Mouse (Mus musculus): ENCODE data around the gene Itih2. TPM values are rescaled to one million over a fixed set of nuclear protein-coding genes. Genes with fewer than 3 reads are reported as not detected.

The Itih2 gene
- polyA plus RNA-seq, 1 experiment from 2014 or later: 0.17 TPM

DNA sequence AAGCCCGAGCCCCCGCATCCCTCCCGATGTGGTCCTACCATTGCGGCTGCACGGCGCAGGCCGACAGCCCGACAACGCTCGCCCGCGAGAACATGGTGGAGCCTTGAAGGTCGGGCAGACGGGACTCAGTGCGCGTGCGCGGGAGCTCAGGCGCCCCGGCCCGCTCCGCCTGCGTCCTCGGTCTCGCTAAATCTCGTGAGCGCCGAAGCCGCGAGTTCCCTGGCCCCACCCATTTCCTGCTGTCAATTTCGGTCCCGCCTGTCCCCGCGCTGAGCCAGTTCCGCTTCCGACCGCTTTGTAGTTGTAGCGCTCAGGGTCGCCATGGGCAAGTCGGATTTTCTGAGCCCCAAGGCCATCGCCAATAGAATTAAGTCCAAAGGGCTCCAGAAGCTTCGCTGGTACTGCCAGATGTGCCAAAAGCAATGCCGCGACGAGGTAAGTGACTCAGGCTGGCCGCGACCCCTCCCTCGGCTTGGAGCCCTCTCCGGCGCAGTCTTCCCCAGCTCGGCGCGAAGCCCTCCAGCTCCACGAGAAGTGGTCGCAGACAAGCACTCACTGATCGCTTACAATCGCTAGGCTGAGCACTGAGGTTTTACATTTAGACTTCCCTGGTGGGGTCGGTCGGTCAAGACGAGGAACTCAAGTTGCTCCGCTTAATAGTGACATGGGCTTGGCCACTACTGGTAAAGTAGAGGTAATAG is 50.7 kb downstream of the Itih2 start, which contains the start of the genes Atp5c1 and Kin:
Gene Atp5c1 (minus strand): TSS at position 201 of the 701 bp plus-strand sequence.
Gene Kin (plus strand): TSS at position 284 of the 701 bp plus-strand sequence.
- peak within 1 kb of the TSS; percentile 62 for H3K4me2 ChIP-seq (ENCODE audit: low read depth, low read length)
- under 1% methylated on average over 59 of the region's 61 CpGs for WGBS
- H3K27ac ChIP-seq (replicated peaks; ENCODE audit: low read depth, low read length): peak within 1 kb of the TSS; percentile 78
- peak within 1 kb of the TSS; percentile 97 for H3K9ac ChIP-seq (replicated peaks; ENCODE audit: low read length)
- no peaks in the 10 kb centered on the region; the same call in none of the 2 replicates for H3K4me1 ChIP-seq (ENCODE audit: control insufficient read depth, insufficient read depth, low read length)
- peak within 1 kb of the TSS; percentile 84 for H3K4me3 ChIP-seq (ENCODE audit: low read depth, low read length)
- DNase-seq (ENCODE audit: low spot score) (peak; percentile 98), ATAC-seq (replicated peaks; ENCODE audit: insufficient number of reproducible peaks, low FRiP score, low TSS enrichment, low read depth) (peak; percentile 96)
- no peaks in the 10 kb centered on the region for H3K36me3 ChIP-seq (replicated peaks; ENCODE audit: control insufficient read depth, insufficient read depth, low read depth, low read length)
- no peaks in the 10 kb centered on the region for H3K9me3 ChIP-seq (replicated peaks; ENCODE audit: control insufficient read depth, low read length)
- no peaks in the 10 kb centered on the region for H3K27me3 ChIP-seq (ENCODE audit: control insufficient read depth, insufficient read depth, low read length)

DNA sequence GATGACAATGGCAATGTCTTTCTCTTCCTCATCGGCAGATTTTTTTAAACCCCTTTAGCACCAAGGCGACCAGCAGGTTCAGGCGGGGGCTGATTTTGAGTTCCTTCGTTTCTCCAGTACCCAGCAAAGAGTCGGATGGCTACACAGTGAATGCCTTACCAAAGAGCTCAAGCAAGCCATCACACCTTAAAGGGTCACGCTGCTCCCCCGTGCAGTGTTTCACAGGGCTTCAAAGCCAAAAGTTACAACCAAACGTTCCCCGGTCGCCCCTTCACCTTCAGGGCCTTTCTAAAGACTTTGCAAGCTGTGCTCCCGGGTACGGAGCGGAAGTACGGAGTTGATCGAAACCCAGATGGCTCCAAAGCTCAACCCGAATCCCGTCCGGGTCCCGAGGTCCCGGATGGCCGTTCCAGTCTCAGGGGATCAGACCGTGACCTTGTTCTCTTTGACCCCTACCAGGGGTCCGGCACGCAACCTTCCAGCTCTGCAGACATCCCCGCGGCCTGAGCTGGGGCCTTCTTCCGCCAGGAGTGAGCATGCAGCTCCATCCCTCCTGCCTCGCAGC is 51.4 kb downstream of the Itih2 start:
- no peaks in the 10 kb centered on the region; the same call in none of the 2 replicates for H3K4me1 ChIP-seq (ENCODE audit: control insufficient read depth, insufficient read depth, low read length)
- peak overlapping the region; percentile 43 for H3K4me2 ChIP-seq (ENCODE audit: low read depth, low read length)
- peak overlapping the region; percentile 78 for H3K27ac ChIP-seq (replicated peaks; ENCODE audit: low read depth, low read length)
- 0% methylated on average over 28 of the region's 28 CpGs for WGBS
- ATAC-seq (replicated peaks; ENCODE audit: insufficient number of reproducible peaks, low FRiP score, low TSS enrichment, low read depth): no peak; the same call in none of the 2 replicates
- H3K9me3 ChIP-seq (replicated peaks; ENCODE audit: control insufficient read depth, low read length): no peaks in the 10 kb centered on the region
- DNase-seq (ENCODE audit: low spot score): peak; percentile 45
- peak overlapping the region; percentile 97 for H3K9ac ChIP-seq (replicated peaks; ENCODE audit: low read length)
- peak overlapping the region; percentile 84 for H3K4me3 ChIP-seq (ENCODE audit: low read depth, low read length)
- H3K27me3 ChIP-seq (ENCODE audit: control insufficient read depth, insufficient read depth, low read length): no peaks in the 10 kb centered on the region
- H3K36me3 ChIP-seq (replicated peaks; ENCODE audit: control insufficient read depth, insufficient read depth, low read depth, low read length): no peaks in the 10 kb centered on the region

DNA sequence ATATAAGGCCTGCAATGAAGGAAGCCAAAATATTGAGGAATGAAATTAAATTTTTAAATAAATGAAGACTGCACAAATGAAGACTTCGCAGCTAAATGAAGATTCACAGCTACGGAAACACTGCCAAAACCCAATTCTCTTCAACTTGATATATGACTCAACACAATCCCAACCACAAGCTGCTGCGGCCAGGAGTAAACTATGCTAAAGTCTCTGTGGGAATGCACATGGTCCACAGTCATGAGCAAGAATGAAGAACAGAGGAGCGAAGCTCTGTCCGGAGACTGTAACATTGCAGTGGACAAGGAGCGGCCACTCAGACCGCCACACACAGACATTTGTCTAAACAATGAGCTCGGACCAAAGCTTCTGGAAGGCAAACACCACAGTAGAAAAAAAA is 54.5 kb downstream of the Itih2 start:
- Histone ChIP-seq H3K36me3 (replicated peaks; ENCODE audit: control insufficient read depth, insufficient read depth, low read depth, low read length) (no peaks in the 10 kb centered on the region; the same call in 1 of the 2 replicates), H3K4me2 (ENCODE audit: low read depth, low read length) (no peak overlapping the region), H3K27me3 (ENCODE audit: control insufficient read depth, insufficient read depth, low read length) (no peaks in the 10 kb centered on the region), H3K27ac (replicated peaks; ENCODE audit: low read depth, low read length) (no peak overlapping the region), H3K9me3 (replicated peaks; ENCODE audit: control insufficient read depth, low read length) (no peaks in the 10 kb centered on the region), H3K9ac (replicated peaks; ENCODE audit: low read length) (no peak overlapping the region), H3K4me1 (ENCODE audit: control insufficient read depth, insufficient read depth, low read length) (no peaks in the 10 kb centered on the region; the same call in none of the 2 replicates), H3K4me3 (ENCODE audit: low read depth, low read length) (no peak overlapping the region)
- ATAC-seq (replicated peaks; ENCODE audit: insufficient number of reproducible peaks, low FRiP score, low TSS enrichment, low read depth): no peak
- no peak for DNase-seq (ENCODE audit: low spot score)
- 90% methylated on average over 8 of the region's 8 CpGs for WGBS

DNA sequence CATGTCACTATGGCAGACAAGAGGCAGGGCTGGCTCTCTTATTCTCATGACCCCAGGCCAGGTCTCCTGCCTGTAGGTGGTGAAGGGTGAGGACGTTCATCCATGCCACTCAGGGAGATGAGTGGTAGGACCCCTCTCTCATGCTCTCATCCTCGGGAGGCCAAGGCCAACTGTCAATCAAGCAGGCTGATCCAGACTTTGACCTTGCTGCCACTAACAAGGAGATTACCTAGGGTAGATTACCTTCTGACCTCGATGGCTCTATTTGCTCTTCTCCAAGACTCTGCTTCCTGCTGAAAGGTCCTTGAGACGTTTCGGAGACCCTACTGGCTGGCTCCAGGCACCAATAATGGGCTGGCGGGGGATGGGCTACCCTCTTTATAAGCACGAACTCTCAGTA is 56.7 kb downstream of the Itih2 start:
- ATAC-seq (replicated peaks; ENCODE audit: insufficient number of reproducible peaks, low FRiP score, low TSS enrichment, low read depth): no peak
- Histone ChIP-seq H3K9ac (replicated peaks; ENCODE audit: low read length) (no peak overlapping the region), H3K9me3 (replicated peaks; ENCODE audit: control insufficient read depth, low read length) (no peaks in the 10 kb centered on the region), H3K27me3 (ENCODE audit: control insufficient read depth, insufficient read depth, low read length) (no peaks in the 10 kb centered on the region), H3K27ac (replicated peaks; ENCODE audit: low read depth, low read length) (no peak overlapping the region), H3K4me2 (ENCODE audit: low read depth, low read length) (no peak overlapping the region), H3K4me3 (ENCODE audit: low read depth, low read length) (no peak overlapping the region), H3K4me1 (ENCODE audit: control insufficient read depth, insufficient read depth, low read length) (no peaks in the 10 kb centered on the region; the same call in none of the 2 replicates), H3K36me3 (replicated peaks; ENCODE audit: control insufficient read depth, insufficient read depth, low read depth, low read length) (no peaks in the 10 kb centered on the region; the same call in 1 of the 2 replicates)
- no peak for DNase-seq (ENCODE audit: low spot score)
- 81% methylated on average over 7 of the region's 7 CpGs for WGBS

DNA sequence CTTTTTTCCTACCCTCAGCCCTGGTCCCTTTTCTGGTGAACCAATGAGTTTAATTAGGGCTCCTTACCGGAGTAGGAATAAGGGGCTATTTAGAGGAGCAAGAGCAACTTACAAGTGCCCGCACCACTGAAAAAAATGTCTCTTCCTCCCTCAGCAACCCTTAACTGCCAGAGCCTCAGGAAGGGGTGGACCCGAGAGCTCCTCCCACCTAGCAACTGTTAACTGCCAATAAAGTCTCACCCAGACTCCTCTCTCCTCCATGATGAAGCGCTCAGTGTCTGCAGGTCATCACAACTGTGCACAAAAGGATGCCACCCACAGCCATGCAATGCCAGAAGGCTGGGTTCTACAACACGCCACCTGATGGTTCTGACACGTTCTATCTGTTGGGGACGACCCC is 59.4 kb downstream of the Itih2 start:
- no peak overlapping the region for H3K4me2 ChIP-seq (ENCODE audit: low read depth, low read length)
- no peaks in the 10 kb centered on the region for H3K4me1 ChIP-seq (ENCODE audit: control insufficient read depth, insufficient read depth, low read length)
- no peaks in the 10 kb centered on the region for H3K9me3 ChIP-seq (replicated peaks; ENCODE audit: control insufficient read depth, low read length)
- 92% methylated on average over 7 of the region's 7 CpGs for WGBS
- H3K27me3 ChIP-seq (ENCODE audit: control insufficient read depth, insufficient read depth, low read length): no peaks in the 10 kb centered on the region
- no peak overlapping the region for H3K27ac ChIP-seq (replicated peaks; ENCODE audit: low read depth, low read length)
- H3K4me3 ChIP-seq (ENCODE audit: low read depth, low read length): no peak overlapping the region
- H3K9ac ChIP-seq (replicated peaks; ENCODE audit: low read length): no peak overlapping the region
- DNase-seq (ENCODE audit: low spot score): no peak
- ATAC-seq (replicated peaks; ENCODE audit: insufficient number of reproducible peaks, low FRiP score, low TSS enrichment, low read depth): no peak
- H3K36me3 ChIP-seq (replicated peaks; ENCODE audit: control insufficient read depth, insufficient read depth, low read depth, low read length): no peaks in the 10 kb centered on the region; the same call in 1 of the 2 replicates

DNA sequence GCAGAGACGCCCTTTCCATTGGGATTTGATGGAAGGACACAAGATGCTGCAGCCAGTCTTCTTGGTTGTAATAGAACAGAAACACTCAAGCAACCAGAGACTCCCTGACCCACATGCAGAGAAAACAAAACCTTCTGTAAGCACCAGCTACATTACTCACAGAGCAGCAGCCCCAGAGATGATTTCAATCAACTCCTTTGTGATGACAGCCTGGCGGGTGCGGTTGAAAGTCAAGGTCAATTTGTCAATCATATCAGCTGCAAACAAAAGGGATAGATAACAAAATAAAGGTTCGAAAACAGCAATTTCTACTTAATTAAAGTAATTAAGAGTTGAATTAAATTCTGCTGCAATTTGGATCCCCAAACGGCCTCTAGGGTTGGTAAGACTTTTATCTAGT is 72.4 kb downstream of the Itih2 start:
- Histone ChIP-seq H3K27me3 (ENCODE audit: control insufficient read depth, insufficient read depth, low read length) (no peaks in the 10 kb centered on the region), H3K9me3 (replicated peaks; ENCODE audit: control insufficient read depth, low read length) (no peaks in the 10 kb centered on the region), H3K4me2 (ENCODE audit: low read depth, low read length) (no peak overlapping the region), H3K4me1 (ENCODE audit: control insufficient read depth, insufficient read depth, low read length) (no peaks in the 10 kb centered on the region), H3K27ac (replicated peaks; ENCODE audit: low read depth, low read length) (no peak overlapping the region), H3K9ac (replicated peaks; ENCODE audit: low read length) (no peak overlapping the region), H3K4me3 (ENCODE audit: low read depth, low read length) (no peak overlapping the region), H3K36me3 (replicated peaks; ENCODE audit: control insufficient read depth, insufficient read depth, low read depth, low read length) (peaks cover 6% of the 10 kb centered on the region)
- 84% methylated on average over 5 of the region's 5 CpGs for WGBS
- DNase-seq (ENCODE audit: low spot score) (no peak), ATAC-seq (replicated peaks; ENCODE audit: insufficient number of reproducible peaks, low FRiP score, low TSS enrichment, low read depth) (no peak)

DNA sequence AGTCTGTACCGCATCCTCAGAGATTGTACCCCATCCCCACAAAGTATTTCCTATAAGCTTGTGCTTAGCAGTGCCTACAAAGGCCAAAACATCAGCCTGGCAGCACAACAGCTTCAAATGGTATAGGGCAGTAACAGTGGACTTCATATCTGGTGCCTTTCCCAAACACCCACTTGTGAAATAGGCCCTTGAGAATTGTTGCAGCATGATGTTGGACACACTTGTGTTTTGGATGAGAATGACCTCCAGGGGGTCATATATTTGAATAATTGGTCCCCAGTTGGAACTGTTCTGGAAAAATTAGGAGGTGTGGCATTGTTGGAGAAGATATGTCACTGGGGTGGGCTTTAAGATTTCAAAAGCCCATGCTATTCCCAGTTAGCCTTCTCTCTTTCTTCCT is 79.2 kb downstream of the Itih2 start:
- DNase-seq (ENCODE audit: low spot score) (no peak), ATAC-seq (replicated peaks; ENCODE audit: insufficient number of reproducible peaks, low FRiP score, low TSS enrichment, low read depth) (no peak)
- H3K27me3 ChIP-seq (ENCODE audit: control insufficient read depth, insufficient read depth, low read length): no peaks in the 10 kb centered on the region

DNA sequence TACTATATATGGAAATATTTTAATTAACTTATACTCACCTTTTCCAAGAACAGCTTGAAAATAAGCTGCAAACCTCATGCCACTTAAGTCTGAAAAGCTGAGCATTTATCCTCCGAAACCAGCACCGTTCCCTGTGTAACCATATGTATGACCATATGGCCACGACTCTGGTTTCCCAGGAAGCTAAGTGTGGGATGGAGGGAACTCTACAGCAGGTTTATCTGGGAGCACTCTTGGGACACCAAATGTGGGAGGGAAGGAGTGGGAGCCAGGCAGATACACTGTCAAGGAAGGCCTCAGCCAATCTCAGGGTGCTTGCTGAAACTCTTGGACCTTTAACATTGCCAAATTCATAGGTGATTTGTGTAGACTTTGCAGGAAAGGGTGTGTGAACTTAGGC is 80.3 kb downstream of the Itih2 start:
- Histone ChIP-seq H3K27me3 (ENCODE audit: control insufficient read depth, insufficient read depth, low read length) (no peaks in the 10 kb centered on the region), H3K9ac (replicated peaks; ENCODE audit: low read length) (no peak overlapping the region), H3K4me2 (ENCODE audit: low read depth, low read length) (no peak overlapping the region), H3K4me1 (ENCODE audit: control insufficient read depth, insufficient read depth, low read length) (no peaks in the 10 kb centered on the region), H3K4me3 (ENCODE audit: low read depth, low read length) (no peak overlapping the region), H3K36me3 (replicated peaks; ENCODE audit: control insufficient read depth, insufficient read depth, low read depth, low read length) (no peaks in the 10 kb centered on the region), H3K9me3 (replicated peaks; ENCODE audit: control insufficient read depth, low read length) (no peaks in the 10 kb centered on the region), H3K27ac (replicated peaks; ENCODE audit: low read depth, low read length) (no peak overlapping the region)
- DNase-seq (ENCODE audit: low spot score) (no peak), ATAC-seq (replicated peaks; ENCODE audit: insufficient number of reproducible peaks, low FRiP score, low TSS enrichment, low read depth) (no peak)
- 91% methylated on average over 3 of the region's 3 CpGs for WGBS

More for the DNA sequence above, 79.2 kb downstream of the Itih2 start:
- Histone ChIP-seq H3K27ac (replicated peaks; ENCODE audit: low read depth, low read length) (no peak overlapping the region), H3K9ac (replicated peaks; ENCODE audit: low read length) (no peak overlapping the region), H3K4me1 (ENCODE audit: control insufficient read depth, insufficient read depth, low read length) (no peaks in the 10 kb centered on the region), H3K4me3 (ENCODE audit: low read depth, low read length) (no peak overlapping the region), H3K9me3 (replicated peaks; ENCODE audit: control insufficient read depth, low read length) (no peaks in the 10 kb centered on the region), H3K4me2 (ENCODE audit: low read depth, low read length) (no peak overlapping the region), H3K36me3 (replicated peaks; ENCODE audit: control insufficient read depth, insufficient read depth, low read depth, low read length) (peaks cover 6% of the 10 kb centered on the region)
- 90% methylated on average over 1 of the region's 1 CpGs for WGBS
